ENCODE assay signal across 8 mouse cellular contexts in genomic region chr3:54360897-54361296, GRCm38 (mm10). TPM values are rescaled to one million over a fixed set of nuclear protein-coding genes. Genes with fewer than 3 reads are reported as not detected.
DNase-seq lines count a peak whose midpoint lies in the region; ATAC-seq lines count a peak whose summit lies in the region.

TSS of gene Postn (plus strand) at chr3:54361109.

- no peak within 1 kb of the TSS for H3K9ac ChIP-seq in midbrain, embryonic 12.5 days (replicated peaks)
- H3K9ac ChIP-seq in midbrain, embryonic 13.5 days (replicated peaks): no peak within 1 kb of the TSS
- H3K9ac ChIP-seq in embryonic facial prominence, embryonic 15.5 days: 0 out of 2 replicates have a peak within 1 kb of the TSS, but pooled peaks have one; percentile 26
- 0 out of 2 replicates have a peak within 1 kb of the TSS, but pooled peaks have one; percentile 2 for H3K9ac ChIP-seq in hindbrain, embryonic 13.5 days

- ATAC-seq in midbrain, embryonic 12.5 days (ENCODE audit: low FRiP score, low read depth): no peak
- no peak for ATAC-seq in midbrain, embryonic 13.5 days
- ATAC-seq in embryonic facial prominence, embryonic 15.5 days (ENCODE audit: insufficient number of reproducible peaks, low FRiP score, low TSS enrichment, low read depth): peak; percentile 85
- ATAC-seq in hindbrain, embryonic 13.5 days (ENCODE audit: low FRiP score): no peak

- H3K27me3 ChIP-seq in midbrain, embryonic 12.5 days: no peaks in the 10 kb centered on the region
- H3K27me3 ChIP-seq in midbrain, embryonic 13.5 days: no peaks in the 10 kb centered on the region
- no peaks in the 10 kb centered on the region for H3K27me3 ChIP-seq in embryonic facial prominence, embryonic 15.5 days
- no peaks in the 10 kb centered on the region for H3K27me3 ChIP-seq in hindbrain, embryonic 13.5 days

- H3K9me3 ChIP-seq in midbrain, embryonic 12.5 days: no peaks in the 10 kb centered on the region
- H3K9me3 ChIP-seq in midbrain, embryonic 13.5 days: no peaks in the 10 kb centered on the region
- no peaks in the 10 kb centered on the region for H3K9me3 ChIP-seq in embryonic facial prominence, embryonic 15.5 days (replicated peaks)
- H3K9me3 ChIP-seq in hindbrain, embryonic 13.5 days: no peaks in the 10 kb centered on the region

- no peaks in the 10 kb centered on the region for H3K36me3 ChIP-seq in midbrain, embryonic 12.5 days
- no peaks in the 10 kb centered on the region for H3K36me3 ChIP-seq in midbrain, embryonic 13.5 days
- H3K36me3 ChIP-seq in embryonic facial prominence, embryonic 15.5 days: peaks cover 3% of the 10 kb centered on the region; the same call in 1 of the 2 replicates
- H3K36me3 ChIP-seq in hindbrain, embryonic 13.5 days: no peaks in the 10 kb centered on the region

- peak; percentile 8 for DNase-seq in lung, postnatal 36 days
- no peak for DNase-seq in cerebellum, postnatal 14 days
- DNase-seq in cerebellum, adult 11 months: no peak
- DNase-seq in left cerebral cortex, adult 18-20 months (ENCODE audit: low spot score in 2 of 2): no peak

- H3K4me1 ChIP-seq in midbrain, embryonic 12.5 days: no peaks in the 10 kb centered on the region
- H3K4me1 ChIP-seq in midbrain, embryonic 13.5 days (replicated peaks): peaks cover 7% of the 10 kb centered on the region
- H3K4me1 ChIP-seq in embryonic facial prominence, embryonic 15.5 days: peaks cover 27% of the 10 kb centered on the region
- H3K4me1 ChIP-seq in hindbrain, embryonic 13.5 days (replicated peaks): peaks cover 9% of the 10 kb centered on the region

- H3K4me2 ChIP-seq in midbrain, embryonic 12.5 days (replicated peaks): no peak within 1 kb of the TSS
- no peak within 1 kb of the TSS for H3K4me2 ChIP-seq in midbrain, embryonic 13.5 days (replicated peaks)
- H3K4me2 ChIP-seq in embryonic facial prominence, embryonic 15.5 days (replicated peaks): peak within 1 kb of the TSS; percentile 44
- H3K4me2 ChIP-seq in hindbrain, embryonic 13.5 days: 0 out of 2 replicates have a peak within 1 kb of the TSS, but pooled peaks have one; percentile 8

- no peak within 1 kb of the TSS for H3K27ac ChIP-seq in midbrain, embryonic 12.5 days (replicated peaks)
- H3K27ac ChIP-seq in midbrain, embryonic 13.5 days: no peak within 1 kb of the TSS
- peak within 1 kb of the TSS; percentile 84 for H3K27ac ChIP-seq in embryonic facial prominence, embryonic 15.5 days (replicated peaks)
- no peak within 1 kb of the TSS for H3K27ac ChIP-seq in hindbrain, embryonic 13.5 days

- WGBS in midbrain, embryonic 12.5 days: 53% methylated on average over 6 of the region's 6 CpGs
- WGBS in midbrain, embryonic 13.5 days: 60% methylated on average over 6 of the region's 6 CpGs
- WGBS in embryonic facial prominence, embryonic 15.5 days: 13% methylated on average over 6 of the region's 6 CpGs
- WGBS in hindbrain, embryonic 13.5 days: 51% methylated on average over 6 of the region's 6 CpGs

- no peak within 1 kb of the TSS for H3K4me3 ChIP-seq in midbrain, embryonic 12.5 days
- H3K4me3 ChIP-seq in midbrain, embryonic 13.5 days (replicated peaks): no peak within 1 kb of the TSS
- H3K4me3 ChIP-seq in embryonic facial prominence, embryonic 15.5 days (replicated peaks): peak within 1 kb of the TSS; percentile 41
- no peak within 1 kb of the TSS for H3K4me3 ChIP-seq in hindbrain, embryonic 13.5 days

RNA-seq across cellular contexts. Expression of gene Postn, which starts in this region (rescaled TPM):
- polyA plus RNA-seq in midbrain, embryonic 12.5 days (2016; fragmentation: Nextera tagmentation; extraction: Ambion mirVana): 16.4 and 34.9 TPM in 2 replicates
- polyA plus RNA-seq in midbrain, embryonic 13.5 days (2015; fragmentation: Nextera tagmentation; extraction: Ambion mirVana): 4.7 and 7.3 TPM in 2 replicates
- polyA plus RNA-seq in embryonic facial prominence, embryonic 15.5 days (2015; fragmentation: Nextera tagmentation; extraction: Ambion mirVana): 784 and 834 TPM in 2 replicates
- polyA plus RNA-seq in hindbrain, embryonic 13.5 days (2015; fragmentation: Nextera tagmentation; extraction: Ambion mirVana): 27.4 and 28.0 TPM in 2 replicates
- total RNA-seq in left cerebral cortex, adult 18-20 months (2021): 1 to 10 TPM; 1.2 to 1.6 TPM

Comparison
In these comparisons a context has a peak if more than half of its experiments do, and no peak if none do; other contexts are left out.
1. RNA of gene Postn (polyA plus RNA-seq): 784 to 834 TPM in embryonic facial prominence, embryonic 15.5 days; 16.4 to 34.9 TPM in midbrain, embryonic 12.5 days, 27.4 to 28.0 TPM in hindbrain, embryonic 13.5 days and 4.7 to 7.3 TPM in midbrain, embryonic 13.5 days; every median in the first group is over 10 times any median in the second.
2. H3K4me2 ChIP-seq: peak in embryonic facial prominence, embryonic 15.5 days (single experiment) and hindbrain, embryonic 13.5 days (single experiment); none in midbrain, embryonic 12.5 days (single experiment) and midbrain, embryonic 13.5 days (single experiment).
3. H3K9ac ChIP-seq: peak in embryonic facial prominence, embryonic 15.5 days (single experiment) and hindbrain, embryonic 13.5 days (single experiment); none in midbrain, embryonic 12.5 days (single experiment) and midbrain, embryonic 13.5 days (single experiment).